Mouse (Mus musculus): ENCODE results near the gene Gpcpd1.

Gene Gpcpd1

DNA sequence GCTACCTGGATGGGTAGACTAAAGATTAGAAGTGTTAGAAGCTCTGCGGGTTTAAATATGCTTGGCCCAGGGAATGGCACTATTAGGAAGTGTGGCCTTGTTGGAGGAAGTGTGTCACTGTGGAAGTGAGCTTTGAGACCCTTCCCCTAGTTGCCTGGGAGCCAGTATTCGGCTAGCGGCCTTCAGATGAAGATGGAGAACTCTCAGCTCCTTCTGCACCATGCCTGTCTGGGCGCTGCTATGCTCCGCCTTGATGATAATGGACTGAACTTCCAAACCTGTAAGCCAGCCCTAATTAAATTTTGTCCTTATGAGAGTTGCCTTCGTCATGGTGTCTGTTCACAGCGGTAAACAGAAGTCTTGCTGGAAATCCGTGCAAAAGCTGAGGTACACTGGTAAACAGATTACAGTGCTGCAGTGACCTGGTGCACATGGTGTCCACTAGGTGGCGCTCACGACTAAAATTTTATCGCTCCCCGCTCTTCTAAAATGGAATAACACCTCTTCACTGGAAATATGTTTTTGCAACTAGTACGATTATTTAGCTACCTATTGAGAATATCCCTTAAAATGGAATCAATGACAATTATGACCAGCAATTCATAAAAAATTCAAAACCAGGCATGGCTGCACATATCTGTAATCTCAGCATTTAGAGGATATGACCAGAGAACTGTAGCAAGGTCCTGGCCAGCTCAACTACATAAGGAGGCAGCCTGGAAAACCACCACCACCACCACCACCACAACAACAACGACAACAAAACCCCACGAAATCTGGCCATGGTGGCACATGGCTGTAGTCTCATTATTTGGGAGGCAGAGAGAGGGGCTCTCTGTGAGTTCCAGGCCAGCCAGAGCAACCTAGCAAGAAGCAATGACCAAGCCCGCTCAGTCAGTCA lies 71.1 kb downstream of the Gpcpd1 start:
- no peak for DNase-seq

- DNase-seq: no peak
These were observed 71.9 kb downstream of the Gpcpd1 start for GRCm38 (mm10) chr2:132515607-132516006.

DNA sequence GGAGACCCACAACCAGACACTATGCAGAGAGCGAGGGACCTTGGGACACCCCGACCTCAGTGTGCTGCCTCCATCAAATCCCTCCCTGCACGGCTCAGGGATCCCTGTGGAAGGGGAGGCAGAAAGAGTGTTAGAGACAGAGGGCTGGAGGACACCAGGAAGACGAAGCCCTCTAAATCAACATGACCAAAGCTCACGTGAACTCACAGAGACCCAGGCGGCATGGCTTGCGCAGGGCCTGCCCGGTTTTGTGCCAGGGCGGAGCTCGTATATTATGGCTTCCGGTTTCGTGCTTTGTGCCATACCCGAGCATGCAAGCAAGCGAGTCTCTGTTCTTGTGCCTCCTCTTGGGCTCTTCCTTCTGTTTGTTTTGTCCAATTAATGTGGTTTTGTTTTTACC lies 72.5 kb downstream of the Gpcpd1 start:
- no peak for DNase-seq

GRCm38 (mm10) chr2:132514353-132514752 lies 73.2 kb downstream of the Gpcpd1 start:
- peak; percentile 59 for DNase-seq

DNA sequence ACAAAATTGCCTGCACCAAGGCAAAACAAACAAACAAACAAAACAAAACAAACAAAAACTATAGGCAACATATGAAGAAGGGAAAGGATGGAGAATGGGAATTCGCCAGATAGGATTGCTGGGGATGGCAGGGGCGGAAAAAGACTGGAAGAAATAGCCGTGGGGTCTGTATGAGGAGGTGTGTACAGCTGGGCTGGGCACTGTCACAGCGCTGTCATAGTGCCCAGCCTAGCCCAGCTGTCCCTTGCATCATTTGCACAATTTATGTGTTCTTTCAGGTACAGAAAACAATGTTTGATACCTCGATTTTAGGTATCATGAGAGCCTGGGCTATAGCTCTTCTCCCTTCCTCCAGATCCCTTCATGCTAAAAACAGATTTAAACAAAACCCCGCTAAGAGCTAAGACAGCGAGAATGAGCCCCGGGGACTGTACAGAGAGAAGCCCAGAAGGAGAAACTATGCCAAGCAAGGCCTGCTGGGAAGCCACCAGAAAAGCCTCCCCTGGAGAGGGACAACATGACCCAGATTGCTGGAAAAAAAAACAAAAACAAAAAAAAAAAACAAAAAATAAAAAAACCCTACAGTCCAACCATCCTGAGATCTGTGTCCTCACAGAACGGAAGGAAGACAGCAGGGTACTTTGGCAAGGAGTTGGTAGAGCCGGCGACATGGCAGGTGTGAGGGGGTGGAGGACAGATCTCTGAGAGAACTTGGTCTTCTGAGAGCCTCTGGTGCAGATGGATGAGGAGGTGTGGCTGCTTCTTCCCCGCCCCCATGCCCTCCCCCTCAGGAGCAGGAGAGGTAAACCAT lies 74.0 kb downstream of the Gpcpd1 start:
- peak; percentile 79 for DNase-seq

DNA sequence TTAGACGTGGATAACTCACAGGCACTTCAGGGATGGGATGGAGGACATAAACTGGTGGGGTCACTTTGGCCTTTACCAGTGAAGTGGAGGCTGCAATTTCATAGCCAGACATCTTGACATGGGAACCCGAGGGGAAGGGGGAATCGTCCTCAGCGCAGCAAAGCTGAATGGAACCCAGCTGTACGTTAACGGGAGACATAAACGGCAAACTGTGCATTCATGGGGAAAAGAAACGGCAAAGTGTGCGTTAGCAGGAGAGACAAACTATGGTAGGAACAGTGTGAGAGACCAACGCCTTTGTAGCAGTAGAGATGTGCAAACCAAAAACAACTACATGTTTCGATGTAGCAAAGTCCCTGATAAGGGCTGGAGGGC lies 74.6 kb downstream of the Gpcpd1 start:
- DNase-seq: no peak

DNA sequence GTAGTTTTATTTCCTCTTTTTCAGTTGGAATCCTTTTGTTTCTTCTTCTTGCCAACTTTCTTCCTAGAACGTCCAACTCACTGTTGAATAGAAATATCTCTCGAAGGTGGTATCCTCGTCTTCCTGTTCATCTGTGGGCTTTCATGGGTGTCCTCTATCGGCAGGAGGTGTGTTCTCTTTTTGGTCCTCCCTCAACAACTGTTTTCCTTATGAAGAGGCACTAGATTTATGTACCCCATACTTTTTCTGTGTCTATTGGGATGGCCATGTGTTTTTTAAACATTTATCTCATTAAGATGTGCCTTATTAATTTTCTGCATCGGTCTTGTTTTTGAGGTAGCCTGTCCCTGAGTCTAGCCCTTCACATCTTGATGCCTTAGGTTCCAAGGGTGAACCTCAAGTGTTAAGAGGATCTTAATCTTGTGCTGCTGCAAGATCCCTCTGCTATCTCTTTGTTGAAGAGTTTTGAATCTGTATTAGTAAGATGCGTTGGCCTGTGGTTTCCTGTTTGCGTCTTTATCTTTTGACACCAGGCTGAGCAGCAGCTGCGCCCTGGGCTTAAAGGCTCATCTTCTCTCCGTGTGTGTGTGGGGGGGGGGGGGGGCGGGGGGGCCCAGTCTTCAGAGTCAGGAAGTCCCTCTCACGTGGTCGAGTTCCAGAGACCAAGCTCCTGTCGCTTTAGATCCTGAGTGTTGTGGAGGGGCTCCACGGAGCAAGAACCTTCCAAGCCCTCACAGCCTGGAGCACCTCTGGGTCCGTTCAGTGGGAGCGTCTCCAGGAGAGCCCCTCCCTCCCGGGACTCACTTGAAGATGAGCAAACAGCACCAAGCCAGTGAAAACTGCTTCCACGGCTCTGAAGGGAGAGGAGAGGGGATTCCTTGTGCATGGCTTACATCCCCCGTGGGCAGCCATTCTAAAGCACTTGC lies 75.2 kb downstream of the Gpcpd1 start:
- DNase-seq: no peak

GRCm38 (mm10) chr2:132511011-132511818 lies 76.3 kb downstream of the Gpcpd1 start:
- DNase-seq: no peak

DNA sequence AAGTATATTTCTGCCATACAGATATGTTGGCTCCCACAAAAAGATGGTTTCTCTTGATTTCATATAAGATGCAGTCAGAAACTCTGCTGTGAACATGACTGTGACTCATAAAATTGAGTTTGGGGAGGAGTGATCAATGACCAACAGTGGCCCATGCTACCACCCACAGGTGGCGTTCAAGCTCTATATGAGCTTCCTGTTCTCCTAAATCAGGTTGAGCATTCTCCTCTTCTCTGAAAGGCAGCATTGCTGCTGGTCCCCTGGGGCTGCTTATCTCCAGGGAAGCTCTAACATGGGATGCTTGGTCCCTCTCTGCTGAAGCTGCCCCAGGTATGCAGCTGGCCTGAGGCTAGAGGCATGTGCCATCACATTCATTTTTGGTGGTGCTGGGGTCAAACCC lies 77.8 kb downstream of the Gpcpd1 start:
- no peak for DNase-seq

GRCm38 (mm10) chr2:132509261-132509660 lies 78.3 kb downstream of the Gpcpd1 start:
- peak; percentile 75 for DNase-seq

- DNase-seq: peak; percentile 30
These were observed 80.0 kb downstream of the Gpcpd1 start for GRCm38 (mm10) chr2:132507521-132507920.

GRCm38 (mm10) chr2:132507091-132507490 lies 80.4 kb downstream of the Gpcpd1 start:
- DNase-seq: no peak

- DNase-seq: no peak
These were observed 81.7 kb downstream of the Gpcpd1 start for GRCm38 (mm10) chr2:132505828-132506227.

GRCm38 (mm10) chr2:132498344-132498743 lies 89.2 kb downstream of the Gpcpd1 start:
- no peak for DNase-seq

GRCm38 (mm10) chr2:132497412-132498135 lies 90.0 kb downstream of the Gpcpd1 start:
- no peak for DNase-seq

DNA sequence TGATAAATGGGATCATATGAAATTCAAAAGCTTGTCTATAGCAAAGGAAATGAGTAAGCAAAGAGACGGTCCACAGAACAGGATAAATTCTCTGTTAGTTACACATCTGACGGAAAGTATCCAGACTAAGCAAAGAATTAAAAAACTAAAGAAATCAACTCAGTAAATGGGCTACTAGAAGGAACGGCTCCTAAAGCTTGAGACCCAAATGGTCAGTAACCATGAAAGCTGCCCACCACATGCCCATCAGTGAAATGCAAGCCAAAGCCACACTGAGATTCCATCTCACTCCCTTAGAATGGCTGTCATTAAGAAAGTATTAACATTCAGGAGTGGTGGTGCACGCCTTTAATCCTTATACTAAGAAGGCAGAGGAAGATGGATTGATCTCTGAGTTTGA lies 94.3 kb downstream of the Gpcpd1 start:
- no peak for DNase-seq

DNA sequence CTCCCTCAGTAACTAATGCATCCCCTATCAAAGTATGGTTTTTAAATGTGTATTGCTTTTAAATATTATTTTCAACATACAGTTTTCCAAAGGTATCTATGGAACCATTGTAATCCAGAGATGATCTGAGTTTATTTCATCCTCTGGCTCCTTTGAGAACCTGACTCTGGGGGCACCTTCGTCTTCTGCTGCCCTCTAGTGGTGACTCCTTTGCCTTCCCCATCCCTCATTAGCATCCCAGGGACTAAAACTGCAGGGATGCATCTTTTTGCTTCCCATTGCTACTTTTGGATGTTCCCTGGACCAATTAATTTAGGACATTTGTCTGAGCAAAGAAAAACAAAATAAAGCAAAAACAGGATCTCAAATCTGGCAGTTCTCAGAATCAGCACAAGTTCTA lies 102.1 kb downstream of the Gpcpd1 start:
- DNase-seq: peak; percentile 53

GRCm38 (mm10) chr2:132481547-132481946 lies 106.0 kb downstream of the Gpcpd1 start:
- no peak for DNase-seq
